Mouse (Mus musculus) splenic B cell, adult 2 months (primary cell): ENCODE data around the gene Fam208a.

Experiments
- DNase-seq: peaks from one replicate; pipeline ENCODE4 v3.0.0-alpha.2; 2011; ENCODE audit warnings: low read depth, low spot score
- H3K27me3 ChIP-seq: 2 replicates; pipeline ENCODE4 v1.6.1; 2012; ENCODE audit warnings: mild to moderate bottlenecking, low read length, moderate library complexity, mixed read lengths; ENCODE audit not compliant: control insufficient read depth, poor library complexity, insufficient read depth, severe bottlenecking
- H3K36me3 ChIP-seq: 2 replicates; pipeline ENCODE4 v1.6.1; 2012; ENCODE audit warnings: mild to moderate bottlenecking, low read length, moderate library complexity, mixed read lengths; ENCODE audit not compliant: control insufficient read depth, poor library complexity, insufficient read depth, severe bottlenecking

The Fam208a gene

GRCm38 (mm10) chr14:27440921-27441320 lies 12.3 kb downstream of the Fam208a start:
- DNase-seq: peak; percentile 64

GRCm38 (mm10) chr14:27444851-27445281 lies 16.2 kb downstream of the Fam208a start:
- peaks cover 12% of the 10 kb centered on the region for H3K36me3 ChIP-seq
- no peaks in the 10 kb centered on the region for H3K27me3 ChIP-seq
- DNase-seq: no peak

More at GRCm38 (mm10) chr14:27440921-27441320, 12.3 kb downstream of the Fam208a start:
- Histone ChIP-seq H3K27me3 (no peaks in the 10 kb centered on the region), H3K36me3 (peaks cover 7% of the 10 kb centered on the region)

GRCm38 (mm10) chr14:27446963-27447362 lies 18.3 kb downstream of the Fam208a start:
- no peak for DNase-seq
- Histone ChIP-seq H3K27me3 (no peaks in the 10 kb centered on the region), H3K36me3 (peaks cover 10% of the 10 kb centered on the region)

GRCm38 (mm10) chr14:27491399-27491798 lies 62.8 kb downstream of the Fam208a start:
- no peak for DNase-seq
- H3K36me3 ChIP-seq: peaks cover 18% of the 10 kb centered on the region
- H3K27me3 ChIP-seq: no peaks in the 10 kb centered on the region

- DNase-seq: peak; percentile 5
- no peaks in the 10 kb centered on the region for H3K27me3 ChIP-seq
Observed at GRCm38 (mm10) chr14:27493516-27493915, 64.9 kb downstream of the Fam208a start.

GRCm38 (mm10) chr14:27501096-27501495 lies 72.5 kb downstream of the Fam208a start:
- Histone ChIP-seq H3K36me3 (peaks cover 2% of the 10 kb centered on the region), H3K27me3 (no peaks in the 10 kb centered on the region)
- no peak for DNase-seq

More at GRCm38 (mm10) chr14:27493516-27493915, 64.9 kb downstream of the Fam208a start:
- H3K36me3 ChIP-seq: peaks cover 18% of the 10 kb centered on the region

- Histone ChIP-seq H3K27me3 (no peaks in the 10 kb centered on the region), H3K36me3 (no peaks in the 10 kb centered on the region)
- DNase-seq: peak; percentile 97
Observed at GRCm38 (mm10) chr14:27507894-27508643, 79.4 kb downstream of the Fam208a start, which contains the start of gene Ccdc66. Gene Ccdc66, minus strand, starts transcription at chr14:27508460.

- Histone ChIP-seq H3K27me3 (no peaks in the 10 kb centered on the region), H3K36me3 (no peaks in the 10 kb centered on the region)
- no peak for DNase-seq
Observed at GRCm38 (mm10) chr14:27508644-27509301, 80.1 kb downstream of the Fam208a start.

GRCm38 (mm10) chr14:27524541-27524940 lies 95.9 kb downstream of the Fam208a start:
- no peaks in the 10 kb centered on the region for H3K27me3 ChIP-seq
- no peak for DNase-seq
- H3K36me3 ChIP-seq: no peaks in the 10 kb centered on the region
